Comparison of ENCODE assay signal across 12 mouse cellular contexts in genomic region chrX:18882784-18883171, GRCm38 (mm10).
"Had no signal": no experiment of that assay in that cellular context is flagged by ENCODE, and none has a peak within 500 bp of the region (broad histone marks: within the 10 kb centered on the region; RNA-seq: fewer than 3 reads in every experiment).

No protein-coding gene starts in this region.

- H3K4me1 ChIP-seq: kidney, embryonic 15.5 days; limb, embryonic 10.5 days; limb, embryonic 13.5 days; liver, embryonic 13.5 days; neural tube, embryonic 12.5 days; neural tube, embryonic 15.5 days had no signal

- H3K9me3 ChIP-seq: kidney, embryonic 15.5 days; limb, embryonic 10.5 days; limb, embryonic 13.5 days; liver, embryonic 13.5 days; neural tube, embryonic 12.5 days; neural tube, embryonic 15.5 days had no signal

- H3K4me2 ChIP-seq: kidney, embryonic 15.5 days; limb, embryonic 13.5 days; liver, embryonic 13.5 days; lung, embryonic 14.5 days; midbrain, embryonic 11.5 days; neural tube, embryonic 12.5 days; neural tube, embryonic 15.5 days had no signal

- H3K4me3 ChIP-seq: kidney, embryonic 15.5 days; limb, embryonic 10.5 days; limb, embryonic 13.5 days; liver, embryonic 13.5 days; neural tube, embryonic 12.5 days; neural tube, embryonic 15.5 days had no signal

- H3K27ac ChIP-seq: kidney, embryonic 15.5 days; limb, embryonic 10.5 days; limb, embryonic 13.5 days; liver, embryonic 13.5 days; neural tube, embryonic 12.5 days; neural tube, embryonic 15.5 days had no signal

- H3K36me3 ChIP-seq: kidney, embryonic 15.5 days; limb, embryonic 10.5 days; limb, embryonic 13.5 days; liver, embryonic 13.5 days; neural tube, embryonic 12.5 days; neural tube, embryonic 15.5 days had no signal

- DNase-seq: kidney, adult 11 months; liver, embryonic 13.5 days; midbrain, embryonic 14.5 days; thymus, adult 18-20 months; thymus, postnatal 36 days had no signal

- H3K27me3 ChIP-seq: kidney, embryonic 15.5 days; limb, embryonic 13.5 days; liver, embryonic 13.5 days; neural tube, embryonic 12.5 days; neural tube, embryonic 15.5 days had no signal

- H3K9ac ChIP-seq: kidney, embryonic 15.5 days; limb, embryonic 13.5 days; liver, embryonic 13.5 days; lung, embryonic 14.5 days; neural tube, embryonic 12.5 days; neural tube, embryonic 15.5 days had no signal
